Mouse (Mus musculus): Measurements from ENCODE around the gene D630003M21Rik.

The D630003M21Rik gene

DNA sequence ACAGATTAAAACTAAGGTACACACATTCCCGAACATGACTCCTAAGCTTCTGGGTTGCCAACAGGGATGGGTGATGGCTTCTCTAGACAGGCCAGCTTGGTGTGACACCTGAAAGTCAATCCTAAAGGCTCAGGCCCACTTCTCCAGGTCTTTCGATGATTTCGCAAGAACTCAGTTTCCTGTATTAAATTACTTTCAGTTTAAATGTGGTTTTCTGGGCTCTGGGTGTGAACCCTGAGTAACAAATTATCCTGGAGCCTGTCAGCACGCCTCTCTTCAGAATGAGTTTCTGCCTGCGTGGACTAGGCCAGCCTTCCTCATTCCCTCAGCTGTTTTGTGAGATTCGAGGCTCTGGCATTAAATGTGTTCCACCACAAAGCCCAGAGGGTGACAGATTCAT, 66.0 kb downstream of the D630003M21Rik start:
- no peak for DNase-seq

GRCm38 (mm10) chr2:158161761-158162160, 67.3 kb downstream of the D630003M21Rik start:
- no peak for DNase-seq

DNA sequence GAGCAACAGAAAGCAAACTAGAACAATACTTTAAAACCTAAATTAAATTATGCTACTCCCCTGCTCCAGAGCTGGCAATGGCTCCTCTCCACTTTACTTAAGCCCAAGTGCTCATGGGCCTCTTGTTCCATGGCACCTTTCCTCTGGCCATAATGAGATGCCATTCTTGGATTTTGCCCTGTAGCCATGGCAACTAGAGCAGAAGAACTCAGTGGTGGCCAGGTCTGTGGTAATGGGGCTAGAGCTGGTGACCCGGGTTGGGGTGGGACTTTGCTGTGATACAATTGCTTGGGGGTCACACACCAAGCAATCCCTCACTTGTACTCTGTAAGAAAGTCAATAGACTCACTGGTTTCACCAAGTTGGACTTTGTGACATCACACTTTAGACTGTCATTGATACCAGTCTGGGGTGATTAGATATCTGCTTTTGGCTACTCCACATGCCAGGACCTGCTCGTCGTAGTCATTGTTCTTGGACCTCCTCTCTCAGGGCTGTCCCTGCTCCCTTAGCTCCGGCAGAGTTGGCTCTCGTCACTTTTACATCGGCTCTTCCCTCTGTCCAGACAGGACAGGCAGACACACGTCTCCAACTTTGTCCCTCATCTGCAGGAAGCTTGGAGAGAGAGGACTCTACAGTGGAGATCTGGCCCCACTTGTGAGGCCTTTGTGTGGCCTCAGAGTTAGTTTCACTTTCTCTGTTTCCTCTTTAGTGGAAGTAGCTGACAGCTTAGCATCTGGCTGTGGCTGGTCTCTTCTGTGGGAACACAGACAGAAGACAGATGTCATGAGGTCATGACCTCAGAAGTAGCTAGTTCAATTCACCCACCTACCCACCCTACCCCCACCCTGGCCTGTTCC, 69.4 kb downstream of the D630003M21Rik start:
- DNase-seq = no peak

- no peak for DNase-seq
Measured at GRCm38 (mm10) chr2:158157654-158158053, 71.4 kb downstream of the D630003M21Rik start.

GRCm38 (mm10) chr2:158156487-158156886, 72.5 kb downstream of the D630003M21Rik start:
- DNase-seq = no peak

GRCm38 (mm10) chr2:158155615-158156014, 73.4 kb downstream of the D630003M21Rik start:
- no peak for DNase-seq

- DNase-seq = no peak
Measured at GRCm38 (mm10) chr2:158155101-158155500, 73.9 kb downstream of the D630003M21Rik start.

DNA sequence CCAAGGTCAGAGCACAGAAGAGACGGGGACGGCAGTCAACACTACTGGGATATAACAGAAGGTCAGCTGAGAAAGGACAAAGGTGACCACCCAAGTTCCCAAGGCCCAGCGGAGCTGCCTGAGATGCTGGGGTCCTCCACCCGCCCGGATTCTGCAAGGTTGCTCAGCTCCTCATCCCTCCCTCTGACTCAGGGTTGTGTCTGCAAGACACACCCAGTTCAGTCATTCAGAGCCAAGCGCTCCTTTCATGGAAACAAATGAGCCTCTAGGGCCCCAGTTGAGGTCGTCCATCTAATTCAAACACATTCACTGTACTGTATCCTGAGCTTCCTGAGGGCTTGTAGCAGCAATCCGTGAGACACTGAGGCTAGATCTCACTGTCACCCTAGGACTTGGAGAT, 74.4 kb downstream of the D630003M21Rik start:
- DNase-seq = no peak

GRCm38 (mm10) chr2:158153728-158154343, 75.2 kb downstream of the D630003M21Rik start:
- DNase-seq = no peak

- no peak for DNase-seq
Measured at GRCm38 (mm10) chr2:158152685-158153309, 76.2 kb downstream of the D630003M21Rik start.

DNA sequence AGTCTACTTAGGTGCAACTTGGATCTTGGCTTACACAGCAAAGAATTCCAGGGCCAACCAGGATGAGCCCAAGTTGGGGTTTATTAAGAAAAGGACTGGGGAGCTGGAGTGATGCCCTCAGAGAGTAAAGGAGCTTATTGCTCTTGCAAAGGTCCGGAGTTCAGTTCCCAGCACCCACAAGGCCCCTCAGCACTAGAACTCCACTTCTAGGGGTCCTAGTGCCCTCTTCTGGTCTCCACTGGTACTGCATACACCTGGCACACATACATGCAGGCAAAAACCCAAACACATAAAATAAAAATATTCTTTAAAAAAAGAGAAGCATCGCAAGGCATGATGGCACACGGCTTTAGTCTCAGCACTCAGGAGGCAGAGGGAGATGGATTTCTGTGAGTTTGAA, 77.9 kb downstream of the D630003M21Rik start:
- DNase-seq = no peak

- DNase-seq = no peak
Measured at GRCm38 (mm10) chr2:158146971-158147370, 82.1 kb downstream of the D630003M21Rik start.

GRCm38 (mm10) chr2:158146223-158146622, 82.8 kb downstream of the D630003M21Rik start, which contains the start of gene Tgm2:
Gene Tgm2 (minus strand): TSS chr2:158146436.
- peak; percentile 77 for DNase-seq

GRCm38 (mm10) chr2:158145528-158146065, 83.4 kb downstream of the D630003M21Rik start:
- DNase-seq = no peak

GRCm38 (mm10) chr2:158144750-158145527, 84.1 kb downstream of the D630003M21Rik start:
- DNase-seq = no peak

DNA sequence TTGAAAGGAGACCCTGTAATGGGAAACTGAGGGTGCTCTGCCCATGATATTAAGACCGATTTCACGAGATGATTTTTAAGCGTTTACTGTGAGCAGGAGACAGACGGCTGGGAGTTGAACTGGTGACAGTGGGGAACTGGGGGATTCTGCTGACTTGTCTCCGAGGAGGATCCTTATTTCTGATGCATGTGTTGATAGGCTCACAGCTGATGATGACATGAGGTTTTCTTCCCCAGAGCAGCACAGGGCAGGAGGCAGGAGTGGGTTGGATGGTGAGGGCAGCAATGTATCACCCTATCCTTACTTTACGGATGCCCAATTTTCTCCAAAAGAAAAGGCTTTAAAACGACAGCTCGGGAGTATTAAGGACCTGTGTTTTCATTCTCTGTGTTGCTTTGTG, 84.8 kb downstream of the D630003M21Rik start:
- DNase-seq = no peak

DNA sequence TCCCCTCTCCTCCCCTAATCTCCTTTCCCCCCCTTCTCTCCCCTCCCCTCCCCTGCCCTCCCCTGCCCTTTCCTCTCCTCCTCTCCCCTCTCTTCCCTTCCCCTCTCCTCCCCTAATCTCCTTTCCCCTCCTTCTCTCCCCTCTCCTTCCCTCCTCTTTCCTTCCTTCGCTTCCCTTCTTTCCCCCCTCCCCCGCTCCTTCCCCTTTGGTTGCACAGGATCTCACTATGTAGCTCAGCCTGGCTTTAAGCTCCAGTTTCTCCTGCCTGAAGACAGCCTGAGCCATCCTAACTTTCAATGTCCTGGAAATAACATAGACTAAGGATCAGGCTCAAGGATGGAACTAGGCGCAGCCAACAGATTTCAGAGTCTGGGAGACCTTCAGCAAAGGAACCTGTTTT, 85.2 kb downstream of the D630003M21Rik start:
- no peak for DNase-seq

DNA sequence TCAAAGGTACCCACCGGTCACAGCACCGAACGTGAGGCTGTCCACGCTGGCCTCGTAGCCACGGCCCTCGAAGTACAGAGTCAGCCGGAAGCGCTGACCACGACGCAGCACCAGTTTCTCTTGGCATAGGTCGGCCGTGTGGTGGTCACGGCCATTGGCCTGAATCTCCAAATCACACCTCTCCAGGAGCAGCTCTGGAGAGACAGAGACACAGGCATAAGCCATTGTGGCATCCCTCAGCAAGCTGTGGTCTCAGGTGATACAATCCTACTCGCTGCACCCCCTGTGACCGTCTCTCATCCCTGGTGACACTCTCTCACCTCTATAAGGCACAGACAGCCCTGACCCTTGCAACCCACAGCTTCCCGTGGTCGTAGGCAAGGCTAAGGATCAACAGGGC, 86.0 kb downstream of the D630003M21Rik start:
- DNase-seq = no peak

- DNase-seq = no peak
Measured at GRCm38 (mm10) chr2:158141690-158142440, 87.2 kb downstream of the D630003M21Rik start.

GRCm38 (mm10) chr2:158141271-158141670, 87.8 kb downstream of the D630003M21Rik start:
- no peak for DNase-seq

DNA sequence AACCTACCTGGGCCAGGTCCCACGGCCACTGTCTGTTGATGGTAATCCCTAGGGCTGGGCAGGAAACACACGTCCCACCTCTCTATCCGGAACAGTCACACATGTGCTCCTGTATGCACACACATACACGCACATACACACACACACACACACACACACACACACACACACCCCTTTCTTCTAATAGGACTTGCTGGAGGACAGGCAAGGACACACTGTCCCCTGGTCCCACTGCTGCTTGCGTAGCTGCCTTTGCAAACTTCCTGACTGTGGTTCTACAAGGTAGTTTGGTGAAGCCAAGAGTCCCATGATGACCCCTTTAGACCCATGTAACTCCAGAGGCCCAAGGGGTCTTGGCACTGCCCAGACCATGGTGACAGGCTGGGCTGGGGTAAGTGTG, 88.4 kb downstream of the D630003M21Rik start:
- DNase-seq = no peak

GRCm38 (mm10) chr2:158139628-158140027, 89.4 kb downstream of the D630003M21Rik start:
- DNase-seq = no peak

Data from cerebellum, adult 9-11 months (tissue).